25 mouse cellular contexts compared by ENCODE assay signal in the genomic region with DNA sequence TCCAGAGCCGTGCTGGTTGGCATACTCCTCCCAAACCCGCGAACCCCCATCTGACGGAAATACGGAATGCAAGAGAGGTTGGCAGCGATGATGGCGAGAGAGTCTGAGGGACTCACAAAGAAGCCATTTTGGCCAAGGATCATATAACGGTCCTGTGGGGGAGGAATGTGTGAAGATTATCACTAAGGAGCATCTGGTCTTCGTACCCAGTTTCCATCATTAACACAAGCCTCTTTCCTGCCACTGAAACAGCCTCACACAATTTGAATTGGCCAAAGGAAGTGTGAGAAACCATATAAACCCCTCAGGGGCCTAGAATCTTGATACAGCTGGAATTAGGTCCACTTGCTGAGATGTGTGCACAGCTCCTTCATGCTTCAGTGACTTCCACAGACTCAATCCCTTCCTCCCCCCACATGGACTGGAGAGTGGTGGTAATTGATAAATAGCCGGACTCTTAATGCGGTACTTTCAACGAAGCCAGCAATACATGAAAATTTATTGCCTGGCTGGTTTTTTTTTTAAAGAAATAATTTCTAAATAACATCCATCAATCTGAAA. TPM values are rescaled to one million over a fixed set of nuclear protein-coding genes. Genes with fewer than 3 reads are reported as not detected.
DNase-seq lines count a peak whose midpoint lies in the region; ATAC-seq and TF ChIP-seq lines count a peak whose summit lies in the region.
"Had no signal": no experiment of that assay in that cellular context is flagged by ENCODE, and none has a peak within 500 bp of the region (broad histone marks: within the 10 kb centered on the region; RNA-seq: fewer than 3 reads in every experiment).

No protein-coding gene starts in this region.

- ATAC-seq in embryonic facial prominence, embryonic 14.5 days (ENCODE audit: low read depth): no peak
- peak; percentile 55 for ATAC-seq in hindbrain, postnatal 0 days
- no peak for ATAC-seq in hindbrain, embryonic 11.5 days (ENCODE audit: low FRiP score)
- ATAC-seq in neural tube, embryonic 12.5 days (ENCODE audit: low FRiP score, low read depth): 0 out of 2 replicates have a peak, but pooled peaks have one; percentile 18
- ATAC-seq: inflammation-experienced regulatory T-cells, adult 6 months had no signal

- DNase-seq in embryonic facial prominence, embryonic 14.5 days (ENCODE audit: low spot score): peak; percentile 37
- no peak for DNase-seq in embryonic facial prominence, embryonic 10.5 days (ENCODE audit: low spot score)
- DNase-seq in hindbrain, postnatal 0 days (ENCODE audit: low spot score): peak; percentile 33
- DNase-seq in hindbrain, embryonic 11.5 days (ENCODE audit: low spot score): no peak
- no peak for DNase-seq in neural tube, embryonic 10.5 days (ENCODE audit: extremely low spot score, low spot score)
- DNase-seq in retina, postnatal 1 day: peak; percentile 59
- no peak for DNase-seq in adrenal gland, postnatal 36 days
- DNase-seq: adrenal gland, postnatal 25 days; cerebellum, adult 2 months; gastrocnemius, postnatal 10 days; heart, adult 18-20 months; heart, postnatal 36 days; kidney, adult 2 months; liver, embryonic 13.5 days had no signal

- H3K27me3 ChIP-seq in embryonic facial prominence, embryonic 14.5 days (replicated peaks; ENCODE audit: control insufficient read depth, insufficient read depth, low read length): no peaks in the 10 kb centered on the region
- H3K27me3 ChIP-seq in embryonic facial prominence, embryonic 10.5 days (replicated peaks; ENCODE audit: low read depth, poor library complexity, severe bottlenecking): peaks cover 12% of the 10 kb centered on the region
- H3K27me3 ChIP-seq in hindbrain, postnatal 0 days (ENCODE audit: insufficient read depth, low read length): no peaks in the 10 kb centered on the region
- peaks cover 14% of the 10 kb centered on the region; the same call in 1 of the 2 replicates for H3K27me3 ChIP-seq in hindbrain, embryonic 11.5 days (ENCODE audit: control insufficient read depth, insufficient read depth, low read length)
- peaks cover 31% of the 10 kb centered on the region for H3K27me3 ChIP-seq in neural tube, embryonic 12.5 days (replicated peaks)
- H3K27me3 ChIP-seq: CH12.LX; limb, embryonic 13.5 days; liver, embryonic 13.5 days; lung, embryonic 15.5 days had no signal

- H3K9me3 ChIP-seq in embryonic facial prominence, embryonic 14.5 days (ENCODE audit: control insufficient read depth, low read length): no peaks in the 10 kb centered on the region
- no peaks in the 10 kb centered on the region for H3K9me3 ChIP-seq in embryonic facial prominence, embryonic 10.5 days
- no peaks in the 10 kb centered on the region for H3K9me3 ChIP-seq in hindbrain, postnatal 0 days (ENCODE audit: low read length)
- no peaks in the 10 kb centered on the region for H3K9me3 ChIP-seq in hindbrain, embryonic 11.5 days (ENCODE audit: control insufficient read depth, low read length)
- no peaks in the 10 kb centered on the region for H3K9me3 ChIP-seq in neural tube, embryonic 12.5 days
- H3K9me3 ChIP-seq: liver, embryonic 13.5 days; lung, embryonic 15.5 days; midbrain, embryonic 12.5 days had no signal

- TF ChIP-seq CTCF in hindbrain, postnatal 0 days (IDR thresholded peaks at IDR 0.05; ENCODE audit: low read depth): no peak

- H3K27ac ChIP-seq in embryonic facial prominence, embryonic 14.5 days (replicated peaks; ENCODE audit: low read depth, low read length): no peak overlapping the region
- H3K27ac ChIP-seq in embryonic facial prominence, embryonic 10.5 days (replicated peaks): no peak overlapping the region
- no peak overlapping the region for H3K27ac ChIP-seq in hindbrain, postnatal 0 days
- H3K27ac ChIP-seq in hindbrain, embryonic 11.5 days (ENCODE audit: low read depth, low read length): no peak overlapping the region
- no peak overlapping the region for H3K27ac ChIP-seq in neural tube, embryonic 12.5 days
- H3K27ac ChIP-seq: limb, embryonic 13.5 days; liver, embryonic 13.5 days; lung, embryonic 15.5 days; macrophage; midbrain, embryonic 12.5 days; stomach, postnatal 0 days had no signal

- no peak overlapping the region for H3K4me2 ChIP-seq in embryonic facial prominence, embryonic 14.5 days (ENCODE audit: low read depth, low read length)
- no peak overlapping the region for H3K4me2 ChIP-seq in hindbrain, postnatal 0 days (ENCODE audit: low read depth, low read length)
- H3K4me2 ChIP-seq in hindbrain, embryonic 11.5 days (replicated peaks; ENCODE audit: low read depth, low read length): no peak overlapping the region
- H3K4me2 ChIP-seq in neural tube, embryonic 12.5 days (replicated peaks): no peak overlapping the region
- H3K4me2 ChIP-seq: limb, embryonic 13.5 days; liver, embryonic 13.5 days; lung, embryonic 15.5 days; midbrain, embryonic 12.5 days had no signal

- H3K4me1 ChIP-seq in embryonic facial prominence, embryonic 14.5 days (ENCODE audit: control insufficient read depth, insufficient read depth, low read length): 0 out of 2 replicates have a peak, but pooled peaks cover 5% of the 10 kb centered on the region
- H3K4me1 ChIP-seq in embryonic facial prominence, embryonic 10.5 days: peaks cover 27% of the 10 kb centered on the region
- H3K4me1 ChIP-seq in hindbrain, postnatal 0 days (ENCODE audit: insufficient read depth, low read length): 0 out of 2 replicates have a peak, but pooled peaks cover 4% of the 10 kb centered on the region
- H3K4me1 ChIP-seq in hindbrain, embryonic 11.5 days (replicated peaks; ENCODE audit: control insufficient read depth, insufficient read depth, low read length): no peaks in the 10 kb centered on the region
- peaks cover 12% of the 10 kb centered on the region for H3K4me1 ChIP-seq in neural tube, embryonic 12.5 days
- H3K4me1 ChIP-seq: liver, embryonic 13.5 days; lung, embryonic 15.5 days had no signal

- WGBS in embryonic facial prominence, embryonic 14.5 days: 70% methylated on average over 12 of the region's 12 CpGs
- 82% methylated on average over 12 of the region's 12 CpGs for WGBS in embryonic facial prominence, embryonic 10.5 days
- WGBS in hindbrain, postnatal 0 days: 67% methylated on average over 12 of the region's 12 CpGs
- WGBS in hindbrain, embryonic 11.5 days: 81% methylated on average over 12 of the region's 12 CpGs
- 68% methylated on average over 12 of the region's 12 CpGs for WGBS in neural tube, embryonic 12.5 days

- no peak overlapping the region for H3K9ac ChIP-seq in embryonic facial prominence, embryonic 14.5 days (ENCODE audit: low read depth, low read length)
- H3K9ac ChIP-seq in hindbrain, postnatal 0 days (replicated peaks; ENCODE audit: low read length): no peak overlapping the region
- H3K9ac ChIP-seq in hindbrain, embryonic 11.5 days (ENCODE audit: low read depth, low read length): no peak overlapping the region
- H3K9ac ChIP-seq in neural tube, embryonic 12.5 days: no peak overlapping the region
- H3K9ac ChIP-seq: limb, embryonic 13.5 days; liver, embryonic 13.5 days; lung, embryonic 15.5 days; midbrain, embryonic 12.5 days had no signal

- H3K36me3 ChIP-seq in embryonic facial prominence, embryonic 14.5 days (ENCODE audit: control insufficient read depth, insufficient read depth, low read length): no peaks in the 10 kb centered on the region
- H3K36me3 ChIP-seq in embryonic facial prominence, embryonic 10.5 days (replicated peaks): no peaks in the 10 kb centered on the region
- H3K36me3 ChIP-seq in hindbrain, postnatal 0 days (ENCODE audit: insufficient read depth, low read length): no peaks in the 10 kb centered on the region
- H3K36me3 ChIP-seq in hindbrain, embryonic 11.5 days (ENCODE audit: control insufficient read depth, insufficient read depth, low read length): no peaks in the 10 kb centered on the region
- H3K36me3 ChIP-seq in neural tube, embryonic 12.5 days: no peaks in the 10 kb centered on the region
- H3K36me3 ChIP-seq: limb, embryonic 13.5 days; liver, embryonic 13.5 days; midbrain, embryonic 12.5 days had no signal

- no peak overlapping the region for H3K4me3 ChIP-seq in embryonic facial prominence, embryonic 14.5 days (ENCODE audit: low read depth, low read length)
- H3K4me3 ChIP-seq in embryonic facial prominence, embryonic 10.5 days: no peak overlapping the region
- no peak overlapping the region for H3K4me3 ChIP-seq in hindbrain, postnatal 0 days (ENCODE audit: low read length)
- no peak overlapping the region for H3K4me3 ChIP-seq in hindbrain, embryonic 11.5 days (ENCODE audit: low read depth, low read length)
- H3K4me3 ChIP-seq in neural tube, embryonic 12.5 days: no peak overlapping the region
- H3K4me3 ChIP-seq: limb, embryonic 13.5 days; liver, embryonic 13.5 days; lung, embryonic 15.5 days; midbrain, embryonic 12.5 days; myocyte had no signal

RNA-seq across cellular contexts. Expression of a gene that starts 45.9 kb away (rescaled TPM):
- 6.8 and 7.3 TPM in 2 replicates for polyA plus RNA-seq in embryonic facial prominence, embryonic 14.5 days (2014; fragmentation: Nextera tagmentation; extraction: Ambion mirVana)
- polyA plus RNA-seq in embryonic facial prominence, embryonic 10.5 days (2016; fragmentation: Nextera tagmentation; extraction: Ambion mirVana): 0.10 and 0.24 TPM in 2 replicates
- 33.1 and 33.3 TPM in 2 replicates for total RNA-seq in hindbrain, postnatal 0 days (2014; rRNA removed)
- polyA plus RNA-seq in hindbrain, postnatal 0 days (2015; fragmentation: Nextera tagmentation; extraction: Ambion mirVana): 1.4 and 2.1 TPM in 2 replicates
- 0.81 and 1.2 TPM in 2 replicates for polyA plus RNA-seq in hindbrain, embryonic 11.5 days (2014; fragmentation: Nextera tagmentation; extraction: Ambion mirVana)
- 1.1 and 1.7 TPM in 2 replicates for polyA plus RNA-seq in neural tube, embryonic 12.5 days (2016; fragmentation: Nextera tagmentation; extraction: Ambion mirVana)
- 10 to 100 TPM; 55.1 to 93.2 TPM for total RNA-seq in adrenal gland, postnatal 36 days (2021)
- total RNA-seq: CH12.LX; MEL; neutrophil, adult 5-6 weeks had no signal

RNA-seq across cellular contexts. Expression of a gene that starts 59.7 kb away (rescaled TPM):
- polyA plus RNA-seq in embryonic facial prominence, embryonic 14.5 days (2014; fragmentation: Nextera tagmentation; extraction: Ambion mirVana): 229 and 272 TPM in 2 replicates
- polyA plus RNA-seq in embryonic facial prominence, embryonic 10.5 days (2016; fragmentation: Nextera tagmentation; extraction: Ambion mirVana): 316 and 320 TPM in 2 replicates
- total RNA-seq in hindbrain, postnatal 0 days (2014; rRNA removed): 37.5 and 40.3 TPM in 2 replicates
- 363 and 365 TPM in 2 replicates for polyA plus RNA-seq in hindbrain, postnatal 0 days (2015; fragmentation: Nextera tagmentation; extraction: Ambion mirVana)
- 244 and 258 TPM in 2 replicates for polyA plus RNA-seq in hindbrain, embryonic 11.5 days (2014; fragmentation: Nextera tagmentation; extraction: Ambion mirVana)
- 237 and 247 TPM in 2 replicates for polyA plus RNA-seq in neural tube, embryonic 12.5 days (2016; fragmentation: Nextera tagmentation; extraction: Ambion mirVana)
- 100 to 1,000 TPM; 257 to 298 TPM for total RNA-seq in adrenal gland, postnatal 36 days (2021)

Comparison
In these comparisons a context has a peak if more than half of its experiments do, and no peak if none do; other contexts are left out.
1. ATAC-seq: peak in hindbrain, postnatal 0 days (single experiment) and neural tube, embryonic 12.5 days (single experiment); none in embryonic facial prominence, embryonic 14.5 days (single experiment) and hindbrain, embryonic 11.5 days (single experiment).
2. DNase-seq: peak in embryonic facial prominence, embryonic 14.5 days (single experiment), hindbrain, postnatal 0 days (single experiment) and retina, postnatal 1 day (single experiment); none in embryonic facial prominence, embryonic 10.5 days (single experiment), hindbrain, embryonic 11.5 days (single experiment), neural tube, embryonic 10.5 days (single experiment) and adrenal gland, postnatal 36 days (0 of 2).